Mouse (Mus musculus) forebrain, embryonic 11.5 days (tissue): ENCODE results near the gene Reln. TPM values are rescaled to one million over a fixed set of nuclear protein-coding genes. Genes with fewer than 3 reads are reported as not detected.

Source experiments
- ATAC-seq: fragments of 200-750 bp; cut with Nextera tagmentation; replicated peaks from 2 replicates; pipeline ENCODE4 v1.8.0; 2017; ENCODE audit warnings: moderate TSS enrichment; ENCODE audit not compliant: low FRiP score
- DNase-seq: peaks from one replicate; pipeline ENCODE4 v3.0.0-alpha.2; 2017; ENCODE audit warnings: low spot score
- H3K27ac ChIP-seq: fragments of 300-500 bp; sonication (generic); 2 replicates; pipeline ENCODE4 v1.5.1; 2014; ENCODE audit warnings: low read depth, low read length
- H3K27me3 ChIP-seq: fragments of 300-500 bp; sonication (generic); 2 replicates; pipeline ENCODE4 v1.6.1; 2014; ENCODE audit warnings: mild to moderate bottlenecking, low read length, mixed read lengths; ENCODE audit not compliant: control insufficient read depth, insufficient read depth
- H3K36me3 ChIP-seq: fragments of 300-500 bp; sonication (generic); 2 replicates; pipeline ENCODE4 v1.6.1; 2014; ENCODE audit warnings: mild to moderate bottlenecking, low read length, moderate library complexity, mixed read lengths; ENCODE audit not compliant: control insufficient read depth, insufficient read depth
- H3K4me1 ChIP-seq: fragments of 300-500 bp; sonication (generic); replicated peaks from 2 replicates; pipeline ENCODE4 v1.6.1; 2014; ENCODE audit warnings: low read length, mixed read lengths; ENCODE audit not compliant: control insufficient read depth, insufficient read depth
- H3K4me2 ChIP-seq: fragments of 300-500 bp; sonication (generic); 2 replicates; pipeline ENCODE4 v1.6.1; 2014; ENCODE audit warnings: low read depth, mild to moderate bottlenecking, low read length, moderate library complexity, mixed read lengths; ENCODE audit not compliant: severe bottlenecking
- H3K4me3 ChIP-seq: fragments of 300-500 bp; sonication (generic); 2 replicates; pipeline ENCODE4 v1.5.1; 2014; ENCODE audit warnings: low read depth, low read length
- H3K9ac ChIP-seq: fragments of 300-500 bp; sonication (generic); 2 replicates; pipeline ENCODE4 v1.6.1; 2014; ENCODE audit warnings: low read length
- H3K9me3 ChIP-seq: fragments of 300-500 bp; sonication (generic); 2 replicates; pipeline ENCODE4 v1.6.1; 2016; ENCODE audit warnings: low read length, mixed read lengths; ENCODE audit not compliant: control insufficient read depth
- WGBS: fragments of 180-500 bp; shearing (Covaris S2); extraction: QIAGEN DNeasy Blood & Tissue Kit; methylation state at CpG from one replicate; pipeline ENCODE4 v1.1.7; 2014; 5-methylcytosine and 5-hydroxymethylcytosine counted together
- polyA plus RNA-seq: library from polyadenylated mRNA; unstranded; fragments of >200 nt; fragmentation: Nextera tagmentation; extraction: Ambion mirVana; gene quantifications from 2 replicates; pipeline ENCODE4 v1.2.1, GENCODE M21; 2014

Reln gene
- polyA plus RNA-seq, 1 experiment from 2014 or later: 15.1 TPM

- H3K4me1 ChIP-seq: no peaks in the 10 kb centered on the region
- H3K4me2 ChIP-seq: no peak overlapping the region
- ATAC-seq (no peak), DNase-seq (no peak)
- no peak overlapping the region for H3K9ac ChIP-seq
- no peaks in the 10 kb centered on the region for H3K36me3 ChIP-seq
- WGBS: 88% methylated on average over 1 of the region's 1 CpGs
- no peaks in the 10 kb centered on the region for H3K27me3 ChIP-seq
- H3K9me3 ChIP-seq: no peaks in the 10 kb centered on the region
- no peak overlapping the region for H3K4me3 ChIP-seq
- H3K27ac ChIP-seq: no peak overlapping the region
Observed at GRCm38 (mm10) chr5:21944579-21944978, 399.9 kb downstream of the Reln start.

DNA sequence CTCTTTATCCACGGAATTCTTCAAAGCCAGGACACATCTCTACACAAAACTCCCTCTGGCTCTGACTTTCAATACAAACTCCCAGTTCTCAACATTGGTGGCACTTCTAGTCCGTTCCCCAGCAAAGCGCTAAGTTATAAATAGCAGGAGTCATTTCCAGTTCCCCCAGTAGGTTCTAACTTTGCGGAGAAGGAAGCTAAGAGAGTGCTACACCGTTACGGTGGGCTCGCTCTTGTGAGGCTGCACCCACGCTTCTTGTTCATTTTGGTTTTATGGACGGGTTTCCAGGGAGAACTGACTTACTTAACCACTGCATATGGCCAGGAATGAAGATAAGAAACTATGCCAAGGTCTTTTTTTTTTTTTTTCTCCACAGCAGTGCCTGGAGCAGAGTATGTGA, 405.1 kb downstream of the Reln start:
- no peak for ATAC-seq

GRCm38 (mm10) chr5:21938138-21938537, 406.4 kb downstream of the Reln start:
- no peak for ATAC-seq
- WGBS: 88% methylated on average over 5 of the region's 5 CpGs
- no peak overlapping the region for H3K9ac ChIP-seq

More for the DNA sequence above, 405.1 kb downstream of the Reln start:
- WGBS: 89% methylated on average over 9 of the region's 9 CpGs
- Histone ChIP-seq H3K27ac (no peak overlapping the region), H3K4me2 (no peak overlapping the region), H3K4me1 (no peaks in the 10 kb centered on the region), H3K9ac (no peak overlapping the region), H3K36me3 (no peaks in the 10 kb centered on the region), H3K9me3 (no peaks in the 10 kb centered on the region), H3K27me3 (no peaks in the 10 kb centered on the region), H3K4me3 (no peak overlapping the region)
- no peak for DNase-seq

DNA sequence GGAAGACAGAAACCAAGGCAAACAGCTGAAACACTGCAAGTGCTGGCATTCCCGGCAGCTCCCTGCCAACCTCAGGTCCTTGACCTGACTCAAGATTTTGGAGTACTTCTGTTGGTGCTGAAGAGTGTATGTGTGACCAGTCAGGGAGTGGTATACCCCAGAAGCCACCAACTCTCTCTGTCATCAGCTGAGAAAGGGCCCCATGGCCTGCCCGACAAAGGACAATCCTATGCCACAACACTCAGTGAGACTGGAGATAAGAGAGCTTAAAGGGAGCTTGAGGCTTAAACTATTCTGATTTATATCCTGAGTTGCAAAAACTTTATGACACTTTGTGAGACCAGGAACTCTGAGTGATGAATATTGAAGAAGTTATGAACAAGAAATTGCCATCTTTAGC, 407.9 kb downstream of the Reln start:
- Histone ChIP-seq H3K4me1 (no peaks in the 10 kb centered on the region), H3K4me2 (no peak overlapping the region), H3K36me3 (no peaks in the 10 kb centered on the region), H3K9me3 (no peaks in the 10 kb centered on the region), H3K27ac (no peak overlapping the region), H3K27me3 (no peaks in the 10 kb centered on the region), H3K4me3 (no peak overlapping the region), H3K9ac (no peak overlapping the region)
- 92% methylated on average over 2 of the region's 2 CpGs for WGBS
- ATAC-seq (no peak), DNase-seq (no peak)

More at GRCm38 (mm10) chr5:21938138-21938537, 406.4 kb downstream of the Reln start:
- H3K4me2 ChIP-seq: no peak overlapping the region
- no peak for DNase-seq
- H3K4me1 ChIP-seq: no peaks in the 10 kb centered on the region
- H3K27me3 ChIP-seq: no peaks in the 10 kb centered on the region
- H3K9me3 ChIP-seq: no peaks in the 10 kb centered on the region
- H3K4me3 ChIP-seq: no peak overlapping the region
- no peak overlapping the region for H3K27ac ChIP-seq
- H3K36me3 ChIP-seq: no peaks in the 10 kb centered on the region

GRCm38 (mm10) chr5:21936096-21936495, 408.4 kb downstream of the Reln start:
- Histone ChIP-seq H3K27ac (no peak overlapping the region), H3K9me3 (no peaks in the 10 kb centered on the region), H3K9ac (no peak overlapping the region), H3K4me3 (no peak overlapping the region), H3K4me1 (no peaks in the 10 kb centered on the region), H3K4me2 (no peak overlapping the region), H3K27me3 (no peaks in the 10 kb centered on the region), H3K36me3 (no peaks in the 10 kb centered on the region)
- ATAC-seq: no peak
- WGBS: 91% methylated on average over 5 of the region's 5 CpGs
- no peak for DNase-seq

DNA sequence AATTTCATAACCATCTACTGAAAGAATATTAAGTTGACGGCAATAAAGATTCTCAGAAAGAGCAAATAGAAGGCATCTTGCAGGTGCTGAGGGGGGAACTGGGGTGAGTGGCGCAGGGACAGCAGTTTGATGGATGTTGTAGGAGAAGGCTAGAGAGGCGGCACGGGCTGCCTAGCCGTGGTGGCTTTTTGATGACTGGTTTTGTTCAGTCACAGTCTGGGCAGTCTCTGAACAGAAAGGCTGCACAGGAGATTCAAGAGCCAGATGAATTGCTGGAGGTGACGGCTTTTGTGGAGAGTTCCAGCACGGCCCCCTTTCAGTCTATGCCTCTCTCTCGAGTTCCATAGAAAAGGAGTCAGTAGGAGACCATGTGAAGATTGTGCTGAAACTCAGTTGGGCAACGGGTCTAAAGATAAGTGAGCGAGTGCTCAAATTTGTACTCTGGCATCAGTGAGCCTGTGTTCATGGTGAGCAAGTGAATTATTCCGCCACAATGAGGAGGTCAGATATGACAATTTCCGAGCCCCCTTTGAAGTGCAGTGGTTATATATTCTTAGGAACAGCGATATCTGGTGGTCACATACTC, 409.6 kb downstream of the Reln start:
- Histone ChIP-seq H3K36me3 (no peaks in the 10 kb centered on the region), H3K4me3 (no peak overlapping the region), H3K4me1 (no peaks in the 10 kb centered on the region), H3K27ac (no peak overlapping the region), H3K4me2 (no peak overlapping the region), H3K27me3 (no peaks in the 10 kb centered on the region), H3K9me3 (no peaks in the 10 kb centered on the region), H3K9ac (no peak overlapping the region)
- WGBS: 71% methylated on average over 13 of the region's 13 CpGs
- DNase-seq (no peak), ATAC-seq (no peak)

- ATAC-seq: no peak
- WGBS: 88% methylated on average over 4 of the region's 4 CpGs
- no peak overlapping the region for H3K4me2 ChIP-seq
- H3K27me3 ChIP-seq: no peaks in the 10 kb centered on the region
- no peaks in the 10 kb centered on the region for H3K4me1 ChIP-seq
- no peak for DNase-seq
- no peaks in the 10 kb centered on the region for H3K9me3 ChIP-seq
- H3K4me3 ChIP-seq: no peak overlapping the region
- H3K36me3 ChIP-seq: no peaks in the 10 kb centered on the region
- no peak overlapping the region for H3K9ac ChIP-seq
- no peak overlapping the region for H3K27ac ChIP-seq
Observed at GRCm38 (mm10) chr5:21934173-21934698, 410.3 kb downstream of the Reln start.

- H3K27me3 ChIP-seq: no peaks in the 10 kb centered on the region
- no peaks in the 10 kb centered on the region for H3K4me1 ChIP-seq
- 85% methylated on average over 8 of the region's 8 CpGs for WGBS
- H3K27ac ChIP-seq: no peak overlapping the region
- H3K4me2 ChIP-seq: no peak overlapping the region
- no peak overlapping the region for H3K9ac ChIP-seq
- H3K4me3 ChIP-seq: no peak overlapping the region
- H3K9me3 ChIP-seq: no peaks in the 10 kb centered on the region
- ATAC-seq: no peak
- H3K36me3 ChIP-seq: no peaks in the 10 kb centered on the region
- DNase-seq: no peak
Observed at GRCm38 (mm10) chr5:21933340-21934075, 411.0 kb downstream of the Reln start.

DNA sequence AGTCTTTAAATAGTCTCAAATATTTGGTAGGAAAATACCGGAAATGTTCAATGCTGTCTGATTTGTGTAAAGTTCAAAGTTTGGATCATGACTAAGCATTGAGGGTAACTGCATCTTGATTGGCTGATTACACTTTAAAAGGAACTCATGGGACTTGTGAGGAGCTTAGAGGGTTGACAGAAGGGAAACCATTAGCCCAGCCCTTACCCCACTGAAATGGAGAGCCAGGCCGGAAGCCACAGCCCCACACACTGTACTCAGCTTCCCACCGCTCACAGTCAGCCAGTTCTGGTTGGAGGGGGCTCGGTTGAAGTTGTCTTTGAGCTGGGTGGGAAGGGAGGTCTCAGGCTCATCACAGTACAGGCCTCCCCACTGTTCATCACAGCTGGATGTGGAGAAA, 413.4 kb downstream of the Reln start:
- ATAC-seq (no peak), DNase-seq (no peak)
- no peak overlapping the region for H3K9ac ChIP-seq
- H3K27me3 ChIP-seq: no peaks in the 10 kb centered on the region
- H3K27ac ChIP-seq: no peak overlapping the region
- 74% methylated on average over 4 of the region's 4 CpGs for WGBS
- H3K4me1 ChIP-seq: no peaks in the 10 kb centered on the region
- no peaks in the 10 kb centered on the region for H3K9me3 ChIP-seq
- no peaks in the 10 kb centered on the region for H3K36me3 ChIP-seq
- no peak overlapping the region for H3K4me2 ChIP-seq
- no peak overlapping the region for H3K4me3 ChIP-seq
